In genomic region chr2:93142616-93143015, GRCm38 (mm10) we compare ENCODE assay signal across 8 mouse cellular contexts. TPM values are rescaled to one million over a fixed set of nuclear protein-coding genes. Genes with fewer than 3 reads are reported as not detected.
A peak's percentile ranks its signal among the peaks of the same experiment; 100 is the strongest.
DNase-seq lines count a peak whose midpoint lies in the region; ATAC-seq and TF ChIP-seq lines count a peak whose summit lies in the region.

No protein-coding gene starts in this region.

- peak overlapping the region; percentile 50; the same call in 1 of the 2 replicates for H3K27ac ChIP-seq in hindbrain, embryonic 16.5 days (ENCODE audit: low read depth, low read length)
- no peak overlapping the region for H3K27ac ChIP-seq in hindbrain, embryonic 14.5 days
- H3K27ac ChIP-seq in heart, embryonic 15.5 days: peak overlapping the region; percentile 71

- no peaks in the 10 kb centered on the region for H3K36me3 ChIP-seq in hindbrain, embryonic 16.5 days (ENCODE audit: control insufficient read depth, insufficient read depth, low read length)
- H3K36me3 ChIP-seq in hindbrain, embryonic 14.5 days (replicated peaks; ENCODE audit: control insufficient read depth, insufficient read depth): no peaks in the 10 kb centered on the region
- H3K36me3 ChIP-seq in heart, embryonic 15.5 days: no peaks in the 10 kb centered on the region

- H3K4me1 ChIP-seq in hindbrain, embryonic 16.5 days (ENCODE audit: control insufficient read depth, insufficient read depth, low read depth, low read length): peaks cover 6% of the 10 kb centered on the region; the same call in 1 of the 2 replicates
- peaks cover 8% of the 10 kb centered on the region; the same call in 1 of the 2 replicates for H3K4me1 ChIP-seq in hindbrain, embryonic 14.5 days (replicated peaks; ENCODE audit: control insufficient read depth, insufficient read depth, low read length)
- no peaks in the 10 kb centered on the region for H3K4me1 ChIP-seq in heart, embryonic 15.5 days (replicated peaks)
- no peaks in the 10 kb centered on the region for H3K4me1 ChIP-seq in lung, adult 2 months (ENCODE audit: control insufficient read depth, insufficient read depth, low read length)

- H3K27me3 ChIP-seq in hindbrain, embryonic 16.5 days (replicated peaks; ENCODE audit: control insufficient read depth, insufficient read depth, low read length): no peaks in the 10 kb centered on the region
- no peaks in the 10 kb centered on the region for H3K27me3 ChIP-seq in hindbrain, embryonic 14.5 days (ENCODE audit: control insufficient read depth, insufficient read depth, low read length)
- H3K27me3 ChIP-seq in heart, embryonic 15.5 days: no peaks in the 10 kb centered on the region

- no peak overlapping the region for H3K4me2 ChIP-seq in hindbrain, embryonic 16.5 days (ENCODE audit: low read length)
- no peak overlapping the region for H3K4me2 ChIP-seq in hindbrain, embryonic 14.5 days (replicated peaks)
- no peak overlapping the region for H3K4me2 ChIP-seq in heart, embryonic 15.5 days

- H3K9ac ChIP-seq in hindbrain, embryonic 16.5 days (ENCODE audit: low read depth, low read length): no peak overlapping the region
- no peak overlapping the region for H3K9ac ChIP-seq in hindbrain, embryonic 14.5 days
- H3K9ac ChIP-seq in heart, embryonic 15.5 days: no peak overlapping the region

- 0 out of 2 replicates have a peak, but pooled peaks have one; percentile 50 for ATAC-seq in hindbrain, embryonic 16.5 days
- ATAC-seq in hindbrain, embryonic 14.5 days (ENCODE audit: low FRiP score): no peak
- ATAC-seq in heart, embryonic 15.5 days (replicated peaks; ENCODE audit: insufficient number of reproducible peaks, insufficient read depth, low FRiP score, low read depth): peak; percentile 68

- no peak for TF ChIP-seq POLR2A in lung, adult 2 months (IDR thresholded peaks at IDR 0.05; ENCODE audit: borderline replicate concordance, extremely low read depth, low read depth, low read length)

- TF ChIP-seq CTCF in lung, adult 2 months (IDR thresholded peaks at IDR 0.05; ENCODE audit: insufficient read depth, low read length): no peak

- H3K4me3 ChIP-seq in hindbrain, embryonic 16.5 days (ENCODE audit: low read length): no peak overlapping the region
- no peak overlapping the region for H3K4me3 ChIP-seq in hindbrain, embryonic 14.5 days (replicated peaks; ENCODE audit: low read length)
- H3K4me3 ChIP-seq in heart, embryonic 15.5 days: no peak overlapping the region
- no peak overlapping the region for H3K4me3 ChIP-seq in lung, adult 2 months (replicated peaks; ENCODE audit: extremely low read depth, low read depth, low read length)

- WGBS in hindbrain, embryonic 16.5 days: 65% methylated on average over 7 of the region's 7 CpGs
- WGBS in hindbrain, embryonic 14.5 days: 71% methylated on average over 7 of the region's 7 CpGs
- 50% methylated on average over 7 of the region's 7 CpGs for WGBS in heart, embryonic 15.5 days
- 42% methylated on average over 7 of the region's 7 CpGs for WGBS in lung, adult 2 months

- H3K9me3 ChIP-seq in hindbrain, embryonic 16.5 days (ENCODE audit: control insufficient read depth, low read length): no peaks in the 10 kb centered on the region
- no peaks in the 10 kb centered on the region for H3K9me3 ChIP-seq in hindbrain, embryonic 14.5 days (ENCODE audit: control insufficient read depth, low read length)
- no peaks in the 10 kb centered on the region for H3K9me3 ChIP-seq in heart, embryonic 15.5 days (replicated peaks)

- DNase-seq in hindbrain, embryonic 14.5 days (ENCODE audit: low spot score): no peak
- peak; percentile 69 to 73 for DNase-seq in adrenal gland, postnatal 36 days
- DNase-seq in lung, adult 2 months: peak; percentile 23
- no peak for DNase-seq in layer of hippocampus, postnatal 25 days (ENCODE audit: extremely low spot score in 1 of 2, low spot score in 1 of 2)
- DNase-seq in yolk sac, embryonic 10.5 days (ENCODE audit: low spot score): no peak
- DNase-seq in embryo, embryonic 9.5 days (ENCODE audit: extremely low spot score): no peak

RNA-seq across cellular contexts. Expression of gene Trp53i11, which starts 44.7 kb away (rescaled TPM):
- 74.7 and 123 TPM in 2 replicates for polyA plus RNA-seq in hindbrain, embryonic 16.5 days (2015; fragmentation: Nextera tagmentation; extraction: Ambion mirVana)
- 99.4 and 106 TPM in 2 replicates for polyA plus RNA-seq in hindbrain, embryonic 14.5 days (2014; fragmentation: Nextera tagmentation; extraction: Ambion mirVana)
- 10 to 100 TPM; 48.9 to 70.7 TPM for total RNA-seq in adrenal gland, postnatal 36 days (2021)
- polyA plus RNA-seq in heart, embryonic 15.5 days (2015; fragmentation: Nextera tagmentation; extraction: Ambion mirVana): 19.7 and 31.6 TPM in 2 replicates
- polyA plus RNA-seq in lung, adult 2 months (2012; rRNA removed): 31.8 and 37.5 TPM in 2 replicates
- 10 to 100 TPM; 73.9 to 75.7 TPM for total RNA-seq in layer of hippocampus, postnatal 25 days (2021)

Comparison
In these comparisons a context has a peak if more than half of its experiments do, and no peak if none do; other contexts are left out.
1. DNase-seq: peak in adrenal gland, postnatal 36 days (2 of 2) and lung, adult 2 months (single experiment); none in hindbrain, embryonic 14.5 days (single experiment), layer of hippocampus, postnatal 25 days (0 of 2), yolk sac, embryonic 10.5 days (single experiment) and embryo, embryonic 9.5 days (single experiment).